Mouse (Mus musculus) WW6 (cell line): ENCODE measurements around the gene Heatr6.
A peak's percentile ranks its signal among the peaks of the same experiment; 100 is the strongest.

Experiments
- DNase-seq: peaks from one replicate; pipeline ENCODE4 v3.0.0-alpha.2; 2013; ENCODE audit warnings: low read depth, low spot score

Heatr6 gene

DNA sequence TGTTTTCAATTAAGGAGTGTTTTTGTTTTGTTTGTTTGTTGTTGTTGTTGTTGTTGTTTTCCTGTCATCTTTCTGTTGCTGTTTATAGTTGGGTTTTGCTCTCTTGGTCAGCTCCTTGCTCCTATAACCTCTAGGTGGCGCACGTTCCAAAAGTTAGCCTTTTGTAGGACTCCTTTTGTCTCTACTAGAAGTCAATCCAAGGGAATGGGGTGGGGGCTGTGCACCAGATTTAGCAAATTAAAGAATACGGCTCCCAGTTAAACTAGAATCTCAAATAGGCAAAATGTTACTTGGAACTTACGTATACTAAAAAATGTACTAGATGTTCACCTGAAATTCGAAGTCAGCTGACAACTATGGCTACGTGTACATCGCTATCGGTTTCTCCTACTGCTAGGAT is 48.7 kb downstream of the Heatr6 start:
- no peak for DNase-seq

DNA sequence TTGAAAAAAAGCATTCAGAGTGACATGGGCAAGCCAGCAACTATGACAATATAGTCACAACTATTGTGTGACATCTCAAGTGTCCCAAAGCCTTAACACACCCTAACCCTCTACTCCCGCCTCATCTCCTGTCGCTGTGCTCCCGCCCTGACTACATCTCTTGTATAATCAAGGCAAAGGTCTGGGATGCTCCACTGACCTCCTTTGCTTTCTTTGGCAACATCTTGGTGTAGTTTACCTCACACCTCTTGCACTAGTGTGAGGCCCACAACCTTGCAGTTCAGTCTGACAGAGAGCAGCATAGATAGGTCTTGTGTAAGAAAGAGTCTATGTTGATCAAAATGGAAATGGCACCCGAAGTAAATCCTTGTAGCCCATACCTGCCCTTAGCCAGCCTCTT is 49.1 kb downstream of the Heatr6 start:
- no peak for DNase-seq

DNA sequence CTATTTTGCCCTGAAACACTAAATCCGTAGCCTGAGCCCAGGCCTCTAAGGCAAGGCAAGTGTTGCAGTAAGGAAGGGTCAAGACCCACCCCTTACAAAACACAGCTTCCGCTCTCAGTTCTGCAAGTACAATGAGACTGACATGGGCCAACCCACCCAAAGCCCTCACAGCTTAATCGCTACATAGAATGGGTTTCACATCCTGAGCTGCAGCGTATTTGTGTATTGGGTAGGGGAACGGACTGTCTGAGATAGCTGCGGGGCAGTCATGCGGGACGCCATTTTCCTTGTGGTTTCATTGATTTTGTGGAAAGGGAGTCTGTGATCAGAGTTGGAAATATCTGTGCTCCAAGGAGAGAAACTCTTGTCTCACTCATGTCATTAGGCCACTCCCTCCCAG is 56.9 kb downstream of the Heatr6 start:
- DNase-seq: no peak

DNA sequence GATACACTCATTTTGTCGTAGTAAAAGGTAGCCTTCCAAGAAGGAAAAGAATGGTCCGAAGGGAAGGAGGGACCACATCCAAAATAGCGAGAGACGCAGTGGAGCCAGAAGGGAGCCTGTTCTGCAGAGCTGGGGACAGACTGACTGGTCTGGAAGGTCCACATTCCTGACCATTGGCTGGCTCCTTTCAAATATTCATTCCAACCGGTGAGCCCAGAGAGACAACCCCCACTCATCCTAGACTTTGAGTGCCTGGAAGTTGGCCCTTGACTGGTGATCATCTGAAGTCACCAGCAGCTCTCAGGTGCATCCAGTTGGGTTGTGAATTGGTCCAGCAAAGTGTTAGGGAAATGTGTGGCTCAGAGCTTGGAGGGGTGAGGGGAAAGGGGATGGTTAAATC is 61.7 kb downstream of the Heatr6 start:
- DNase-seq: no peak

DNA sequence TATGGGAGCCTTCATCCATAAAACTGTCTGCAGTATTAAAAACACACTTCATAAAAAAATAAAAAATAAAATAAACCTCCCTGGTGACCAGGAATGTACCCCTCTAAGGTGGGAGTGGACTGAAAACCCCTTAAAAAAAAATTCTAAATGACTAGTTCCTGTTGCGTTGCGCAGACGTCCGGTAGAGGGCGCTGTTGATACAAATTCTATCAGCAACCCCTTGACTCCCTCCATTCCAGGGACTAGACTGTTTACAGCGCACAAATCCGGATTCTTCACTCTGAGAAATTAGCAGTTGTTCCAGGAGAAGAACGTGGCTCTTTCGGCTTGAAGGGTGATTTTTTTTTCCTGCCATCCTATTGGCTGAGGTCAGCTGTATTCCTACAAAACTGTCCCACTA is 62.1 kb downstream of the Heatr6 start:
- DNase-seq: peak; percentile 70

DNA sequence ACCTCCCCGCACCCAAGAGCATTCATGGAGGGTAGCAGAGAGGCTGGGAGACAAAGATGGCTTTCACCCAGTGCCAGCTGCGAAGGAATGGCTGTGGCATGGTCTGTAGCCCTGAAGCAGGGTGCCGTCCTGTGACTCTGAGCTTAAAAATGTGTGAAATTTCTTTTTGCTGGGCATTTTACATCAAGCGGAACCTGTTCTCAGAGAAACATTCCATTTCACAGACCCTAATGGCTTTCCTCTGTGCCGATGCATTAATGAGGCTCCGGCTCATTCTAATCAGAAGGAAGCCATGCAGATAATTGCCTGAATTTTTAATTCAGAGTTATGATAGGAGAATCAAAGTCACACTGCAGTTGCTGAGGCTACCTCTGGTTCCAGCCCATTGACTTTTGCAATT is 63.6 kb downstream of the Heatr6 start:
- no peak for DNase-seq

DNA sequence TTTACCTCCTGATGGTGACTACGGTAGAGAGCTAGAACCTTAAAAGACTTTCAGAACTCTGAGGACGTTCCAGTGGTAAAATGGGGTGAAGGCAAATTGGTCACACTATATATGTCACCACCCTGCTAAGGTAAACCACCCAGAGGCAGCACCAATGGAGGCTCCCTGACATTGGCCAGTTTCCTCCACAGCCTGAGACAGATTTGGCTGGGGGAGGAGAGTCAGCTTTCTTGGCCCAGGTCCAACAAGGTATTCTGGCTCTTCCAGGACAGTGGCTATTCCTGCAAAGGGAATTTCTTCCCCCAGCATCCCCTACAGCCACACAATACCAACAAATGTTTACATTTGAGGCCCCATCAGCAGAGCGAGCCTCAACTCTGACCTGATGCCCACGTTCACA is 64.5 kb downstream of the Heatr6 start:
- DNase-seq: no peak

DNA sequence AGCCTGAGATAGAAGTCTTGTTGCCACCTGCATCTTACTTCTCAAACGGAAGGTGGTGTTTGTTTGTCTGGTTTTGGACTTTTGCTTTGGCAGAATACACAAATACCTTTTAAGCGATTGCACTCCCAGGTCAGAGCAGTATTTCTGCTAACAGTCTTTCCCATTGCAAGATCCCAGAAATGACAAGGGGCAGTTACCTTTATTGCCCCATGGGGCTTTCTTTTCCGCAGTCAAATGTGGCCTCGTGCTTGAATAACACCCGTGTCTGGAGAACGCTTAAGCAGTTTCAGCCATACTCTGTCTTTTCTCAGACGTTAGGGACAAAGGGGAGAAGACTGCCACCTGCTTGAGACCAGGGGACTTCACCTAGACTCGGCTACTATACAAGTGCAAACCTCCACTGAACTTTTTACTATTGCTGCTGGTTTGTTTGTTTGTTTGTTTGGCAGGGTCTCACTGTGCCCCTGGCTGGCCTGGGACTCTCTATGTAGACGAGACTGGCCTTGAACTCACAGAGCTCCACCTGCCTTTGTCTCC is 65.2 kb downstream of the Heatr6 start:
- DNase-seq: no peak

DNA sequence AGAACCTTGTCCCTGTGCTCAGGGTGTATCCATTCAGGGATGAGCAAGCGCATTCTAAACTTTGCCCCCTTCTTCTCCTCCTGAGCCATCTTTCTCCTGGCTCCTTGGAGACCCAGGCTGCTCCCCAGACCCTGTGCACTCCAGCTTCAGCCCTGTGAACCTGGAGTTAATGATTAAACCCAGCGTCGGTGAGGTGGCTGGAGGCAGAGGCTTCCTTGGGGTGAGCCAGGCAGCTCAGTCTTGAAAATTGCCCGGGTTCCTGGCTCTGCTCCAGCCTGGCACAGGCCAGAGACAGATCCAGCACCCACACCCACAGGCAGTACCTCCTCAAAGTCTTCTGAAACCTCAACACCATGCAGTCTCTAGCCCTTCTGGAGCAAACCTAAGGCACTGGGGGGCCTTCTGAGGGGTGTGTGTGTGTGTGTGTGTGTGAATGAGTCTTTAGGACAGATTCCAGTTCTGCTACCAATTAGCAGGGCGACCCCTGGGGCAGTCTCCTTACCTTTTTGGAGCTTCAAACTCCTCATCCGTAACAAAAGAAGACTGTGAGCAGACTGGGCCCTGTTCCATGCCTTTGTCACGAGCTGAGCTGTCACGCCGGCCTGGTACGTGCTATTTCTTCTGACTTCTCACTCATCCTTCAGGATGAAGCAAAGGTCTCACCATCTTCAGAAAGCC is 66.4 kb downstream of the Heatr6 start:
- DNase-seq: no peak

DNA sequence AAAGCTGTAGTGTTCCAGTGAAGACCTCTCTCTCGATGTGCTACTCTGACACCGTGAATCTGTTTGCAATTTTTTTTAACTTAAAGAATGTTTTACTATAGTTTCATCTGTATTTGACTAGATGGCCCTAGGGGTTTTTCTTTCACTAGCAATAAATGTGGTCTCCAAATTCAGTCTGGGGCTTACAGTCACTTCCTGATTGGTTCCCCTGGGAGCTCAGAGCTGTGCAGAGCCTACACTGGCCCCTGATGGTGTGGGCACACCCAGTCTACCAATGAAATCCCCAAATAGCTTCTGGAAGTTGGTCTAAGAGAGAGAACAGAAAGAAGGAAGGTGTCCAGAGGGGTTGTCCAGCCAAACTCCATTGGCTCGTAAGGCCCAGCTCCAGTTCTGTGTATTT is 72.6 kb downstream of the Heatr6 start:
- DNase-seq: no peak

DNA sequence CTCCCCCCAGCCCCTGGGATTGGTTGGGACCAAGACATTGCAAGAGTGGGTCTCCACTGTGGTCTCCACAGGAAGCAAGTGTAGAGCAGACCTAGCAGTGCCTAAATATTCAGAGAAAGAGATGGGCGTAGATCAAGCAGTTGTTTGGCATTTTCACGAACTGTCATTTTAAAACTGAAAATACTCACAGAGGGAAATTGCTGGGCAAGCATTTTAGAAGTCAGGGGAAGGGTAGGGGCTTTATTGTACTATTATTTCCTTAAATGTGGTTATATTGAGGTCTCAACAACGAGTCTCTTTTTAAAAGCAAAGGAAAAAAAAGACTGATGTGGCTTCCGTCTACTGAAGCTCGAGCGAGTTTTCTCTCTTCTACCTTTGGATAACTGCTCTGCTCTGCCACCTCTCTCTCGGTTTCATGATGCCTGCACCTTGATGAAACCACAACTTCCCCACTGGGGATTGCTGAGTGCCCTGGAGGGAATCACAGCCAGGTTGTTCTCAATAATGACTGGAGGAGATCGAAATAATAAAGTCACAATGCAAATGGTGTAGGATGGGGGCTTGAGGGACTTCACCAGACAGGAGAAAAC is 75.2 kb downstream of the Heatr6 start:
- DNase-seq: no peak

DNA sequence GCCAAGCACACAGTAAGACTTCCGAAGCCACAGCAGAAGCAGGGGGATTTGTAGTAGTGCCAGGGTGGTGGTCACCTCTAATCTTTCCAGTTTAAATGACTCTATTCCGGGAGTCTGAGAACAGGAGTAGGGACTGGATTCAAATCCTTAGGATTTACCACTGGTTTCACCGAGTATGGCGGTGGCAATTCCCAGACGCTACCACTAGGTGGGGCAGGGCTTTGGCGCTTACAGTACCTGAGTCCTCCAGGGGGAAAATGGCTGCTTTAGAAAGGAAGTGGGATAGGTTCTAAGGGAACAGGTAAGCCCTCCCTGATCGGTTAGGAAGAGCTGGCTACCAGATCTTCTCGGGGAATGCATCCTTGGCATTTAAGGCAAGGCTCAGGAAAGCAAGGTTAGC is 78.9 kb downstream of the Heatr6 start:
- no peak for DNase-seq
